Mouse (Mus musculus) kidney, adult 2 months (tissue): ENCODE results near the gene Adamtsl2.

Experiments
- CTCF ChIP-seq: fragments of 200-500 bp; conservative IDR thresholded peaks from 2 replicates; pipeline ENCODE4 v1.5.1; 2011; ENCODE audit warnings: low read depth, mild to moderate bottlenecking, control low read depth, low read length, moderate library complexity, mixed read lengths; ENCODE audit not compliant: insufficient read depth, insufficient read length
- POLR2A ChIP-seq: fragments of 200-500 bp; IDR thresholded peaks from one replicate; pipeline ENCODE4 v1.6.1; 2011; ENCODE audit warnings: low read depth, low read length, control low read depth

DNA sequence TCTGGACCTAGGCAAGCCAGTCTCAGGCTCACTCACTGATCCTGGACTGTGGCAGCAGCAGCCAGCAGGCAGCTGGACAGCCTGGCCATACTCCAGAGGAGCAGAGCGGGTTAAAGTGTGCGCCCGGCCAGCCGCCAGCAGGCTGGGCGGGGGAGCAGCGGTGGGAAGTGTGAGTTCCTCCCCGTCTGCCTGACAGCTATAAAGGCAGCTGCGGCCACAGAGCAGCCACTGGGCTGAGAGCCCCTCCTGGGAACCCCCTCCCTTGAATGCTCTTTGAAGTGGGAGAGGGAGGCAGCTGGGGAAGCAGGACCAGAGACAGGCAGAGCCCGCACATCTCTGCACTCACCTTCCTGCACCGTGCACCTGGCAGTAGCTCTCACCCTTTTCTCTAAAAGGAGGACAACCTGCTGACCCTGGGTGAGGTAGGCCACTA, at the start of gene Adamtsl2:
- TF ChIP-seq CTCF (no peak), POLR2A (peak; percentile 38)
